Comparison of ENCODE assay signal across 9 mouse cellular contexts in genomic region chr6:114916715-114916992, GRCm38 (mm10). TPM values are rescaled to one million over a fixed set of nuclear protein-coding genes. Genes with fewer than 3 reads are reported as not detected.
DNase-seq lines count a peak whose midpoint lies in the region; ATAC-seq and TF ChIP-seq lines count a peak whose summit lies in the region.
"Had no signal": no experiment of that assay in that cellular context is flagged by ENCODE, and none has a peak within 500 bp of the region (broad histone marks: within the 10 kb centered on the region; RNA-seq: fewer than 3 reads in every experiment).

No protein-coding gene starts in this region.

- no peak overlapping the region for H3K4me3 ChIP-seq in ES-E14 (ENCODE audit: insufficient read depth in 1 of 2, low read depth in 1 of 2, low read length in 2 of 2, poor library complexity in 1 of 2, severe bottlenecking in 1 of 2)
- H3K4me3 ChIP-seq in hindbrain, embryonic 11.5 days (ENCODE audit: low read depth, low read length) = no peak overlapping the region
- peak overlapping the region; percentile 15 for H3K4me3 ChIP-seq in lung, postnatal 0 days (ENCODE audit: low read depth, low read length)

- TF ChIP-seq EP300 in lung, postnatal 0 days (IDR thresholded peaks at IDR 0.05) = no peak

- no peaks in the 10 kb centered on the region for H3K9me3 ChIP-seq in ES-E14 (ENCODE audit: control insufficient read depth, insufficient read depth, low read depth, low read length)
- H3K9me3 ChIP-seq in hindbrain, embryonic 11.5 days (ENCODE audit: control insufficient read depth, low read length) = no peaks in the 10 kb centered on the region
- no peaks in the 10 kb centered on the region for H3K9me3 ChIP-seq in lung, postnatal 0 days (ENCODE audit: low read length)

- no peak for DNase-seq in ES-E14 (ENCODE audit: low read depth, low spot score)
- DNase-seq in brain, adult 2 months (ENCODE audit: low read depth, low spot score) = peak; percentile 31
- DNase-seq in hindbrain, embryonic 11.5 days (ENCODE audit: low spot score) = no peak
- DNase-seq in lung, postnatal 0 days (ENCODE audit: low spot score) = peak; percentile 89
- DNase-seq in left cerebral cortex, postnatal 25 days (ENCODE audit: low spot score in 2 of 2) = no peak
- no peak for DNase-seq in urinary bladder, postnatal 4 days (ENCODE audit: low spot score in 2 of 2)
- DNase-seq in gastrocnemius, postnatal 10 days = no peak
- no peak for DNase-seq in adrenal gland, postnatal 25 days
- DNase-seq: thymus, postnatal 4 days had no signal

- H3K9ac ChIP-seq in ES-E14 (ENCODE audit: insufficient read depth, low read depth, low read length, poor library complexity, severe bottlenecking) = 0 out of 2 replicates have a peak overlapping the region, but pooled peaks have one; percentile 1
- no peak overlapping the region for H3K9ac ChIP-seq in hindbrain, embryonic 11.5 days (ENCODE audit: low read depth, low read length)
- no peak overlapping the region; the same call in 1 of the 2 replicates for H3K9ac ChIP-seq in lung, postnatal 0 days (replicated peaks; ENCODE audit: low read depth)

- H3K36me3 ChIP-seq in ES-E14 (ENCODE audit: control insufficient read depth, insufficient read depth, low read length, poor library complexity, severe bottlenecking) = no peaks in the 10 kb centered on the region
- no peaks in the 10 kb centered on the region for H3K36me3 ChIP-seq in hindbrain, embryonic 11.5 days (ENCODE audit: control insufficient read depth, insufficient read depth, low read length)
- no peaks in the 10 kb centered on the region for H3K36me3 ChIP-seq in lung, postnatal 0 days (ENCODE audit: insufficient read depth, low read length)

- H3K4me2 ChIP-seq in hindbrain, embryonic 11.5 days (replicated peaks; ENCODE audit: low read depth, low read length) = peak overlapping the region; percentile 6; the same call in 1 of the 2 replicates
- peak overlapping the region; percentile 66 for H3K4me2 ChIP-seq in lung, postnatal 0 days (replicated peaks; ENCODE audit: low read depth, low read length)

- no peak overlapping the region for H3K27ac ChIP-seq in ES-E14 (ENCODE audit: insufficient read depth, low read depth, low read length, poor library complexity, severe bottlenecking)
- no peak overlapping the region for H3K27ac ChIP-seq in hindbrain, embryonic 11.5 days (ENCODE audit: low read depth, low read length)
- H3K27ac ChIP-seq in lung, postnatal 0 days (ENCODE audit: low read length) = peak overlapping the region; percentile 90

- intact Hi-C loops in left cerebral cortex, postnatal 25 days (cut with DNase I) = no loop called here

- H3K4me1 ChIP-seq in ES-E14 (ENCODE audit: control insufficient read depth in 2 of 2, insufficient read depth in 2 of 2, low read length in 2 of 2, poor library complexity in 1 of 2) = peaks cover 3 to 15% of the 10 kb centered on the region in 2 experiments; a peak in 3 of 4 replicates
- H3K4me1 ChIP-seq in hindbrain, embryonic 11.5 days (replicated peaks; ENCODE audit: control insufficient read depth, insufficient read depth, low read length) = peaks cover 20% of the 10 kb centered on the region
- peaks cover 56% of the 10 kb centered on the region for H3K4me1 ChIP-seq in lung, postnatal 0 days (ENCODE audit: insufficient read depth, low read depth, low read length)

- in situ Hi-C loops in ES-E14 (cut with MboI; ENCODE audit: low sequenced_read_pairs in 2 of 2, unreplicated experiment in 2 of 2) = loop anchor here (10.0 to 25.0 kb wide), 2 partner anchors 96 to 192 kb away; no protein-coding TSS in a partner anchor

- 16% methylated on average over 5 of the region's 5 CpGs for whole genome bisulfite sequencing in hindbrain, embryonic 11.5 days
- WGBS in lung, postnatal 0 days = 2% methylated on average over 5 of the region's 5 CpGs

- TF ChIP-seq CTCF in lung, postnatal 0 days (IDR thresholded peaks at IDR 0.05) = no peak

- H3K27me3 ChIP-seq in hindbrain, embryonic 11.5 days (ENCODE audit: control insufficient read depth, insufficient read depth, low read length) = no peaks in the 10 kb centered on the region
- H3K27me3 ChIP-seq in lung, postnatal 0 days (replicated peaks; ENCODE audit: insufficient read depth, low read length) = no peaks in the 10 kb centered on the region

- ATAC-seq in hindbrain, embryonic 11.5 days (ENCODE audit: low FRiP score) = no peak
- ATAC-seq in lung, postnatal 0 days = peak; percentile 44

TF ChIP-seq in ES-E14, 5 proteins besides CTCF, POLR2A, EP300 and RAD21:
- TF ChIP-seq ZC3H11A (IDR thresholded peaks at IDR 0.05; ENCODE audit: borderline replicate concordance, low read depth, low read length) (no peak), MAFK (IDR thresholded peaks at IDR 0.05; ENCODE audit: insufficient read depth, low read depth, low read length) (no peak), HCFC1 (IDR thresholded peaks at IDR 0.05; ENCODE audit: borderline replicate concordance, insufficient read depth, low read length) (no peak), CHD2 (IDR thresholded peaks at IDR 0.05; ENCODE audit: low read depth, low read length) (no peak), ZNF384 (IDR thresholded peaks at IDR 0.05; ENCODE audit: low read depth, low read length) (no peak)
TF ChIP-seq in ES-E14: peak in this region for 0.

RNA-seq across cellular contexts. Expression of gene Vgll4, which starts 53.1 kb away (rescaled TPM):
- 17.1 and 25.5 TPM in 2 replicates for total RNA-seq in ES-E14 (2012; rRNA removed)
- polyA plus RNA-seq in hindbrain, embryonic 11.5 days (2014; fragmentation: Nextera tagmentation; extraction: Ambion mirVana) = 58.5 and 59.3 TPM in 2 replicates
- 104 and 108 TPM in 2 replicates for polyA plus RNA-seq in lung, postnatal 0 days (2015; fragmentation: Nextera tagmentation; extraction: Ambion mirVana)
- 10 to 100 TPM; 50.7 to 62.5 TPM for total RNA-seq in left cerebral cortex, postnatal 25 days (2021)
- total RNA-seq in gastrocnemius, postnatal 10 days (2021) = 10 to 100 TPM; 23.5 to 31.8 TPM
- total RNA-seq in adrenal gland, postnatal 25 days (2021) = 47.0 and 56.4 TPM in 2 replicates

Comparison
In these comparisons a context has a peak if more than half of its experiments do, and no peak if none do; other contexts are left out.
1. DNase-seq: peak in brain, adult 2 months (single experiment) and lung, postnatal 0 days (single experiment); none in ES-E14 (single experiment), hindbrain, embryonic 11.5 days (single experiment), left cerebral cortex, postnatal 25 days (0 of 2), urinary bladder, postnatal 4 days (0 of 2), gastrocnemius, postnatal 10 days (single experiment) and adrenal gland, postnatal 25 days (single experiment).